Mouse (Mus musculus) ES-E14 (cell line): ENCODE measurements at regions not wholly inside any gene's neighbourhood (a gene's known extent, or its start where the extent isn't known, plus 50 kb on each side); places are given as distances from the start of the nearest gene placed in this dataset.
A peak's percentile ranks its signal among the peaks of the same experiment; 100 is the strongest.

Source experiments
- CHD2 ChIP-seq: IDR thresholded peaks from 2 replicates; pipeline ENCODE4 v1.6.1; 2014; ENCODE audit warnings: mild to moderate bottlenecking, low read depth, low read length, inconsistent platforms
- HCFC1 ChIP-seq: IDR thresholded peaks from 2 replicates; pipeline ENCODE4 v1.6.1; 2012; ENCODE audit warnings: low read length, inconsistent platforms, borderline replicate concordance; ENCODE audit not compliant: insufficient read depth
- ZC3H11A ChIP-seq: IDR thresholded peaks from 2 replicates; pipeline ENCODE4 v1.6.1; 2012; ENCODE audit warnings: low read depth, mild to moderate bottlenecking, inconsistent platforms, low read length, borderline replicate concordance

GRCm38 (mm10) chr6:89008614-89009171 is 106.6 kb downstream of the Tpra1 start:
- TF ChIP-seq ZC3H11A (no peak), HCFC1 (no peak), CHD2 (0 out of 2 replicates have a peak, but pooled peaks have one; percentile 21)
